Mouse (Mus musculus) left cerebral cortex, adult 2 months (tissue): ENCODE measurements around the gene Gm42417. TPM values are rescaled to one million over a fixed set of nuclear protein-coding genes. Genes with fewer than 3 reads are reported as not detected.

ENCODE experiments used
- DNase-seq, 2 experiments: peaks; one replicate each; pipeline ENCODE4 v3.0.0; 2021 to 2022; ENCODE audit warnings: low spot score in 2 of 2, mixed read lengths in 1 of 2; ENCODE audit errors: extremely low spot score in 1 of 2
- H3K27ac ChIP-seq: fragments of 200-600 bp; 2 replicates; pipeline ENCODE4 v1.8.1; 2022
- H3K4me3 ChIP-seq: fragments of 200-600 bp; 2 replicates; pipeline ENCODE4 v1.8.1; 2022
- CTCF ChIP-seq: fragments of 200-600 bp; IDR thresholded peaks from 2 replicates; pipeline ENCODE4 v1.8.1; 2022; ENCODE audit warnings: antibody characterized with exemption, mild to moderate bottlenecking, moderate library complexity
- intact Hi-C: fragments of 180-260 bp; cut with DNase I; formaldehyde crosslinking; loops from one replicate; pipeline ENCODE4 v1.15.1; 2025
- total RNA-seq, 2 experiments: library from RNA; stranded (reverse); gene quantifications; 2 replicates each; pipeline ENCODE4 v1.2.3; 2021

Gm42417 gene
- total RNA-seq, 2 experiments from 2014 or later: not detected

- DNase-seq: no peak
- H3K4me3 ChIP-seq: no peak overlapping the region
- TF ChIP-seq CTCF: no peak
- intact Hi-C loops: no loop called here
- no peak overlapping the region for H3K27ac ChIP-seq
Measured at GRCm38 (mm10) chr1:36560903-36561302, 21.7 kb upstream of the Gm42417 start.

- no peak for DNase-seq
- Histone ChIP-seq H3K27ac (no peak overlapping the region), H3K4me3 (no peak overlapping the region)
- no peak for TF ChIP-seq CTCF
- intact Hi-C loops: loop anchor here (2.0 kb wide), 1 partner anchor 39 kb away; no protein-coding TSS in a partner anchor
Measured at GRCm38 (mm10) chr1:36559888-36560287, 20.7 kb upstream of the Gm42417 start.

DNA sequence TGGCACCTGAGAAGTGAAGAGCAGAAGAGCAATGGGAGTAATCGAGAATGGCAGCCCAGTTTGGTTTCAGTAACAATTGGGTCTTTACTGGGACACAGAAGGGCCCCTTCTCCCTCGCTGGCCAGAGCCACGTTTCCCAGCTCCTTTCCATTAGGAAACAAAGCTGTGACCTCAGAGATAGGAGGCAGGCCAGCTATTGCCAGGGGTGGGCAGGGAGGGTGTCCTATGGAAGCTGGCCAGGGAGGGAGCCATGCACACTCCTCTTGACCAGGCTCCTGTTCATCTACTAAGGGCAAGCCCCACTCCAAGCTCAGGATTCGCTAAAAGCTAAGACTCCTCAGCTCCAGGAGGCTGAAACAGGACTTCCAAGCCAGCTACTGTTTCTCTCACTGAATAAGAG, 20.0 kb upstream of the Gm42417 start:
- DNase-seq: no peak
- H3K4me3 ChIP-seq: no peak overlapping the region
- no peak overlapping the region for H3K27ac ChIP-seq
- intact Hi-C loops: loop anchor here (2.0 kb wide), 1 partner anchor 40 kb away; no protein-coding TSS in a partner anchor
- TF ChIP-seq CTCF: no peak

DNA sequence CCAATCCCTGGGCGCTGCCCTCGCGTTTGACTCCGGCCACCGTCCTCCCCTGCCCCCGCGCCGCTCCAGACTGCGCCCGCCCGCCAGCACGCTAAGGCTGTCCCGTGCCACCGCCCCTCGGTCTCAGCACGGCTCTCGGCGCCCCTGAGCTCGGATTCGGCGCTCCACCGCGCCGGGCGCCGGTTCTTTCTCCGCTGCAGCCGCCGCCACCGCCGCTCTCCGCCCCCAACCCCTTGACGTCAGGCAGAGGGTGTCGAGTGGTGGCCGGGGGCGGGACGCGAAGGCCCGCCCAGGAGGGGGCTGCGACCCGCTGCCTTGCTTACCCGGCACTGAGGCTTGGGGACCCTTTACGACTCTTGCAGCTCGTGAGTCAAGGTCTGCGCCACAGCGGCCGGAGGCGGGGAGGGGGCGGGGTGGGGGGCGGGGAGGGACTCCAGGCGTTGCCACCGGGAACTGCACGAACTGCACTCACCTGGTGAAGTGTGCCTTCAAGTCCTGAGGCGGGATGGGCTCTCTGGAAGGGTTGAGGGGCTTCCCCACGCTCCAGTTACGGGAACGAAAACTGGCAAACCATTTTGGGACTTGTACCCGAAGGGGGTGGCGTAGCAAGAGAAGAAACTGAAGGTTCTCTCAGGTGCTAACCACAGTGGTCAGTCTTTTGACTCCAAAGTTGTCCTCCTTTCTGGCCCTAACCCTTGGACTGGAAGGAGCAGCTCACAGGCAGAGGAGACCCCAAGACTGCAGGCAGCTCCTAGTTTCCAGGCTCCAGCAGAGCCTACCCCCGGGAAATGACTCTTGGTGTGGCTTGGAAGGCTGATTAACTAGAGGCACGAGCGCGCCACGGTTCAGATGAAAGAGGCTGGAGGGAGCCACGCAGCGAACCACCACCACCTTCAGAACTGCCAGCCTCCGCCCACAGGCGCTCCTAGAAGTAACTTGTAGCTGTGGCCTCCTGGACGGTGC, 19.1 kb upstream of the Gm42417 start, which contains the start of gene Sema4c:
Sema4c (minus strand) TSS at position 319 of the 963 bp plus-strand sequence.
- Histone ChIP-seq H3K4me3 (peak within 1 kb of the TSS; percentile 92), H3K27ac (peak within 1 kb of the TSS; percentile 95)
- no peak; the same call in none of the 2 replicates for TF ChIP-seq CTCF
- intact Hi-C loops: loop anchor here (2.0 kb wide), 1 partner anchor 40 kb away; no protein-coding TSS in a partner anchor
- DNase-seq: peak; percentile 78 to 79

DNA sequence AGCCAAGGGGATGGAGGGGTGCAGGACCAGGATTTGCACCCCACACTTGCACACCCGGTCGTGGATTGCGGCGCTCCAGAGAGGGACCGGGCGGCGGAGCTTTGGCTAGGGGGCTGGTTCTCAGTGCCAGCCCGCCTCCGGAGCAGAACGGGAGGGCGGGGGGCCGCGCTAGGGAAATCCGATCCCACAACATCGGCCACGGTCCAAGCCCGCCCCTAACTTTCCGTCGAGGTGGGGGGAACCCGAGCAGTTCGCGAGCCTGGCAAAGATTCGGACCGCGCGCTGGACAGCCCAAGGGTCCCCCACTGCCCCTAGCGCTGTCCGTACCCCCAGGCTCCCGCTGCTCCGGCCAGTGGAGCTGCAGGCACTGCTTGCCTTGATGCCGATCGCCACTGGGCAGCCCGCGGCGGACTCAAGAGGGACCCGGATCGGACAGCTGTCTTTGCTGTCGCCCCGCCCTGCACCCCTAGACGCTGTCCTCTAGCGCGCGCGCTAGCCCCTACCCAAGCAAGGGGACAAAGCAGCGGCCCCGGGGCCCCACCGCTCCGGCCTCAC, 18.3 kb upstream of the Gm42417 start:
- peak overlapping the region; percentile 95 for H3K27ac ChIP-seq
- TF ChIP-seq CTCF: no peak; the same call in 1 of the 2 replicates
- intact Hi-C loops: loop anchor here (2.0 kb wide), 1 partner anchor 41 kb away; no protein-coding TSS in a partner anchor
- peak; percentile 70 to 74 for DNase-seq
- H3K4me3 ChIP-seq: peak overlapping the region; percentile 92

GRCm38 (mm10) chr1:36556553-36557456, 17.6 kb upstream of the Gm42417 start:
- peak; percentile 90 to 95 for DNase-seq
- peak overlapping the region; percentile 95 for H3K27ac ChIP-seq
- intact Hi-C loops: no loop called here
- peak; percentile 97 for TF ChIP-seq CTCF
- H3K4me3 ChIP-seq: peak overlapping the region; percentile 92

DNA sequence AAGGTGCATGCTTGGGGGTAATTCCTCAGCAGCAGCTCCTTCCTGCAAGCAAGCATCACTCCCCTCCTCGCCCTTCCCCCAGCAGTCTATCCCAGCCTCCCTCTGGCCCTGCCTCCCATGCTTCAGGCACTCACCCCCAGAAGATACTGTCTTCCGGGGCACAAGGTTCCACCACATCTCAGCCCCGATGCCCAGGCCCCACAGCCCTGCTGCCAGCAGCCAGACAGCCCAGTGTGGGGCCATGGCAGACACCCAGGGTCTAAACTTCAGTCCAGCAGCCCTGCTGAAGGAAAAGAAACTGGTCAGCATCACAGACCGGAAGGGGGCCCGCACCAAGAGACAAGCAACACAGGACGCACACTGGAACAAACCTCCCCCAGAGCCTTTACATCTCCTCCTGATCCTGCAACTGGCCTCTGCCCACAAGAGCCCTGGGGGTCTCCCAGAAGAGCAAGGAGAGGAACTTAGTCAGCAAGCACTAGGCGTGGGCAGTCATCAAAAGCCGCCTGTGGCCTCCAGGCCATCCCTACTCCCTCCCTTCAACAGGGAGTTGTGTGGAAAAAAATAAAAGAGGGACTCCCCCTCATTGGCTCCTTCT, 16.7 kb upstream of the Gm42417 start:
- intact Hi-C loops: no loop called here
- DNase-seq: no peak
- no peak for TF ChIP-seq CTCF
- peak overlapping the region; percentile 95 for H3K27ac ChIP-seq
- H3K4me3 ChIP-seq: peak overlapping the region; percentile 92

DNA sequence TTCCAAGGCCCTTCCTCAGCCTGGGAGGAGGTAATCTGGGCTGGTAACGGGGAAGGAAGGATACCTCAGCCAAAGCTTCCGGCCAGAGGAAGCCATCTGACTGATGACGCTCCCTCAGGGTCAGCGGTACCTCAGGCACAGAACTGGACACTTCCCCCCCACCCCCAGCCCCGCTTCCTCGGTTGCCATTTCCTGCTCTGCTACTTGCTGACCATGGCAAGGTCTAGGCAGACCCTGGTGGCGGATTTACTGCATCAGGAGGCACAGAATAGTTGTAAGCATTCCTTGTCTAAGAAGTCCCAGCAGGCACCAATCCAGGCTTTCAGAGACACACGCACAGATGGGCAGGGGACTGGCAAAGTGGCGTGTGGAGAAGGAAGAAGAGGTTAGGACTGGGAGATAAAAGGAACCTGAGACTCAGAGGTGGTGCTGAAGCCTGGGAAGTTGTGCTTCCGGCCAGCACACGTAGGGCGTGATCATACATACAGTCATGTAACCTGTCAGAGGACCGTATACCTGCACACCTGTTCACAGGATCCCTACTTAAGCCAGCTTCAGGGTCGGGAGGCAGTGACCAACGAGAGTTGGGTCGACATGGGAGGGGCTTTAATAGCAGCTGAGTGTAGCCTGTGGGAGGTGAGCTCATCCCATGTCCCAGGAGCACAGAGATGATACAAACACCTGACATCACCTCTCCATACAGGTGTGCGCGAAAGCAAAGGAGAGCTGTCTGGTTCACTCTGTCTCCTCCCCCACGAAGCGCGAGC, 15.6 kb upstream of the Gm42417 start:
- H3K4me3 ChIP-seq: peak overlapping the region; percentile 4; the same call in 1 of the 2 replicates
- DNase-seq: no peak
- H3K27ac ChIP-seq: no peak overlapping the region
- TF ChIP-seq CTCF: no peak
- intact Hi-C loops: no loop called here

DNA sequence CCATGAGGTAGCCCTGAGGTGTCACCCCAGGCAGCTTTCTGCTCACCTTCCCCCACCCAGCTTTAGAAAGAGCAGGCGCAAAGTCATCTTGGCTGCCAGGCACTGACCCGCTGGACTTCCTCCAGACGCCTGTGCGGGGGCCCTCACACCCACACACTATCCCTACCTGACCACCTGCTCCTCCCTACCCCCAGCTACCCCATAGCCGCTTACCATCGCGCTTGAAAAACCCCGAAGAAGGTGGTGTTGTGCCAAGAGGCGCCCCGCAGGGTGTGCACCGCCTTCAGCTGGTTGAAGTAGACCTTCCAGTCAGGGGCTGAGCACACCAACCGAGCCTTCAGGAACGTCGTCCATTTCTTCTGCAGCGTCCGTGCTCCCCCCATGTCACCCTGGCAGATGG, 13.3 kb upstream of the Gm42417 start:
- H3K4me3 ChIP-seq: no peak overlapping the region
- no peak for TF ChIP-seq CTCF
- intact Hi-C loops: no loop called here
- H3K27ac ChIP-seq: no peak overlapping the region
- no peak for DNase-seq

GRCm38 (mm10) chr1:36551904-36552303, 12.7 kb upstream of the Gm42417 start:
- intact Hi-C loops: no loop called here
- Histone ChIP-seq H3K4me3 (no peak overlapping the region), H3K27ac (no peak overlapping the region)
- no peak for TF ChIP-seq CTCF
- no peak for DNase-seq
